Mouse (Mus musculus) c-Kit-positive CD71-positive TER-119-negative erythroid progenitor cells, embryonic 14.5 days (primary cell): ENCODE data around the gene Unc119b.
"Not testable (repeated sequence)": the region's sequence is repeated elsewhere in the genome, so short reads cannot be mapped to it uniquely, and the experiment has no call there.

Source experiments
- DNase-seq: peaks from one replicate; pipeline ENCODE4 v3.0.0-alpha.2; 2013; ENCODE audit warnings: low read depth

Unc119b gene

GRCm38 (mm10) chr5:115158040-115158983, 23.5 kb upstream of the Unc119b start, which contains the start of gene Mlec:
TSS of gene Mlec (minus strand) at chr5:115158179.
- peak; percentile 97 for DNase-seq

GRCm38 (mm10) chr5:115156933-115157589, 22.3 kb upstream of the Unc119b start:
- peak; percentile 34 for DNase-seq

GRCm38 (mm10) chr5:115156401-115156800, 21.6 kb upstream of the Unc119b start:
- no peak for DNase-seq

- no peak for DNase-seq
Observed at GRCm38 (mm10) chr5:115155831-115156230, 21.1 kb upstream of the Unc119b start.

- no peak for DNase-seq
Observed at GRCm38 (mm10) chr5:115155156-115155631, 20.4 kb upstream of the Unc119b start.

GRCm38 (mm10) chr5:115152132-115152956, 17.6 kb upstream of the Unc119b start:
- no peak for DNase-seq

- DNase-seq = no peak
Observed at GRCm38 (mm10) chr5:115151457-115151856, 16.7 kb upstream of the Unc119b start.

GRCm38 (mm10) chr5:115150991-115151390, 16.2 kb upstream of the Unc119b start:
- no peak for DNase-seq

- no peak for DNase-seq
Observed at GRCm38 (mm10) chr5:115149675-115150459, 15.1 kb upstream of the Unc119b start.

GRCm38 (mm10) chr5:115148872-115149271, 14.1 kb upstream of the Unc119b start:
- DNase-seq = not testable (repeated sequence)

GRCm38 (mm10) chr5:115148378-115148777, 13.6 kb upstream of the Unc119b start:
- DNase-seq = no peak

GRCm38 (mm10) chr5:115147388-115147787, 12.6 kb upstream of the Unc119b start:
- no peak for DNase-seq

- no peak for DNase-seq
Observed at GRCm38 (mm10) chr5:115146747-115147130, 12.0 kb upstream of the Unc119b start.

GRCm38 (mm10) chr5:115145976-115146746, 11.4 kb upstream of the Unc119b start:
- no peak for DNase-seq

- no peak for DNase-seq
Observed at GRCm38 (mm10) chr5:115145253-115145968, 10.6 kb upstream of the Unc119b start.

- no peak for DNase-seq
Observed at GRCm38 (mm10) chr5:115144471-115144870, 9.7 kb upstream of the Unc119b start.

GRCm38 (mm10) chr5:115143552-115143951, 8.8 kb upstream of the Unc119b start:
- DNase-seq = no peak

GRCm38 (mm10) chr5:115142166-115142697, 7.5 kb upstream of the Unc119b start:
- DNase-seq = no peak

- no peak for DNase-seq
Observed at GRCm38 (mm10) chr5:115140726-115141125, 6.0 kb upstream of the Unc119b start.
